Mouse (Mus musculus) liver, embryonic 14.5 days (tissue): ENCODE data around the gene Gm281. TPM values are rescaled to one million over a fixed set of nuclear protein-coding genes. Genes with fewer than 3 reads are reported as not detected.

Source experiments
- ATAC-seq: fragments of 200-750 bp; cut with Nextera tagmentation; 2 replicates; pipeline ENCODE4 v1.8.0; 2017; ENCODE audit warnings: moderate number of reproducible peaks, mild to moderate bottlenecking, moderate library complexity; ENCODE audit not compliant: insufficient read depth
- DNase-seq, 3 experiments: peaks; one replicate each; pipeline ENCODE4 v3.0.0-alpha.2; 2012 to 2013; ENCODE audit warnings: low read depth in 3 of 3, low spot score in 3 of 3
- H3K27ac ChIP-seq: fragments of 300-500 bp; sonication (generic); 2 replicates; pipeline ENCODE4 v1.5.1; 2014; ENCODE audit warnings: moderate library complexity, mild to moderate bottlenecking, control low read depth, inconsistent platforms
- H3K27me3 ChIP-seq: fragments of 300-500 bp; sonication (generic); 2 replicates; pipeline ENCODE4 v1.6.1; 2014; ENCODE audit warnings: mild to moderate bottlenecking, low read length, moderate library complexity; ENCODE audit not compliant: control insufficient read depth, insufficient read depth
- H3K36me3 ChIP-seq: fragments of 300-500 bp; sonication (generic); replicated peaks from 2 replicates; pipeline ENCODE4 v1.6.1; 2014; ENCODE audit warnings: low read depth; ENCODE audit not compliant: control insufficient read depth, insufficient read depth
- H3K4me1 ChIP-seq, 2 experiments: fragments of 200-500 bp in 1 of 2; fragments of 300-500 bp in 1 of 2; sonication (generic) in 1 of 2; replicated peaks; 2 replicates each; pipeline ENCODE4 v1.6.1; 2012 to 2014; ENCODE audit warnings: antibody characterized with exemption in 1 of 2, inconsistent platforms in 1 of 2, low read length in 1 of 2; ENCODE audit not compliant: control insufficient read depth in 2 of 2, insufficient read depth in 2 of 2
- H3K4me2 ChIP-seq: fragments of 300-500 bp; sonication (generic); 2 replicates; pipeline ENCODE4 v1.6.1; 2014; ENCODE audit warnings: low read depth, mild to moderate bottlenecking, control low read depth, moderate library complexity
- H3K4me3 ChIP-seq, 2 experiments: fragments of 200-500 bp in 1 of 2; fragments of 300-500 bp in 1 of 2; sonication (generic) in 1 of 2; 2 replicates each; pipeline ENCODE4 v1.5.1; 2012 to 2014; ENCODE audit warnings: low read depth in 2 of 2, low read length in 2 of 2, mild to moderate bottlenecking in 2 of 2, control low read depth in 1 of 2, inconsistent platforms in 1 of 2, moderate library complexity in 1 of 2; ENCODE audit not compliant: insufficient read depth in 1 of 2
- H3K9ac ChIP-seq: fragments of 300-500 bp; sonication (generic); replicated peaks from 2 replicates; pipeline ENCODE4 v1.6.1; 2014; ENCODE audit warnings: mild to moderate bottlenecking, control low read depth, moderate library complexity
- H3K9me3 ChIP-seq: fragments of 300-500 bp; sonication (generic); 2 replicates; pipeline ENCODE4 v1.6.1; 2016; ENCODE audit warnings: low read length, mixed read lengths; ENCODE audit not compliant: control insufficient read depth
- CTCF ChIP-seq: IDR thresholded peaks from 2 replicates; pipeline ENCODE4 v1.5.1; 2016; ENCODE audit warnings: antibody characterized with exemption, low read depth, control low read depth
- EP300 ChIP-seq: IDR thresholded peaks from 2 replicates; pipeline ENCODE4 v1.6.1; 2016; ENCODE audit warnings: antibody characterized with exemption, low read depth
- WGBS: fragments of 180-500 bp; shearing (Covaris S2); extraction: QIAGEN DNeasy Blood & Tissue Kit; methylation state at CpG from one replicate; pipeline ENCODE4 v1.1.7; 2014; ENCODE audit not compliant: insufficient replicate concordance; 5-methylcytosine and 5-hydroxymethylcytosine counted together
- microRNA-seq: library from miRNA; unstranded; fragments of <30 nt; microRNA quantifications from one replicate; pipeline ENCODE4, GENCODE M21; 2016
- polyA plus RNA-seq, 2 experiments: library from polyadenylated mRNA; depleted of rRNA in 1 of 2; stranded (reverse) in 1 of 2; unstranded in 1 of 2; fragments of >200 nt; fragmentation: Nextera tagmentation in 1 of 2; extraction: Ambion mirVana in 1 of 2; gene quantifications; 2 replicates each; pipeline versions ENCODE4 v1.2.1 to v1.2.3; 2012 to 2014

Gm281 gene
- polyA plus RNA-seq, 2 experiments: not detected

- Histone ChIP-seq H3K9ac (no peak overlapping the region), H3K4me2 (no peak overlapping the region), H3K36me3 (no peaks in the 10 kb centered on the region), H3K27ac (no peak overlapping the region), H3K27me3 (no peaks in the 10 kb centered on the region), H3K4me3 (no peak overlapping the region), H3K9me3 (no peaks in the 10 kb centered on the region), H3K4me1 (no peaks in the 10 kb centered on the region)
- DNase-seq: no peak
- ATAC-seq: no peak
- TF ChIP-seq CTCF: no peak
- TF ChIP-seq EP300: no peak
- WGBS: 51% methylated on average over 4 of the region's 4 CpGs
Observed at GRCm38 (mm10) chr14:13782970-13783369, 131.3 kb downstream of the Gm281 start.

GRCm38 (mm10) chr14:13778383-13778782, 135.9 kb downstream of the Gm281 start:
- TF ChIP-seq EP300: no peak
- ATAC-seq (no peak), DNase-seq (no peak)
- H3K27ac ChIP-seq: no peak overlapping the region
- H3K27me3 ChIP-seq: no peaks in the 10 kb centered on the region
- no peak overlapping the region for H3K9ac ChIP-seq
- H3K4me2 ChIP-seq: no peak overlapping the region
- no peaks in the 10 kb centered on the region for H3K4me1 ChIP-seq
- WGBS: 66% methylated on average over 4 of the region's 6 CpGs
- no peak overlapping the region for H3K4me3 ChIP-seq
- no peaks in the 10 kb centered on the region for H3K36me3 ChIP-seq
- no peaks in the 10 kb centered on the region for H3K9me3 ChIP-seq

GRCm38 (mm10) chr14:13771163-13771562, 143.1 kb downstream of the Gm281 start:
- Histone ChIP-seq H3K4me2 (no peak overlapping the region), H3K36me3 (no peaks in the 10 kb centered on the region), H3K4me1 (no peaks in the 10 kb centered on the region), H3K9me3 (no peaks in the 10 kb centered on the region), H3K4me3 (no peak overlapping the region), H3K27ac (no peak overlapping the region), H3K9ac (no peak overlapping the region), H3K27me3 (no peaks in the 10 kb centered on the region)
- no peak for TF ChIP-seq CTCF
- no peak for TF ChIP-seq EP300
- no peak for ATAC-seq
- no peak for DNase-seq
- 48% methylated on average over 2 of the region's 2 CpGs for WGBS

- Histone ChIP-seq H3K27me3 (no peaks in the 10 kb centered on the region), H3K9me3 (no peaks in the 10 kb centered on the region), H3K4me1 (no peaks in the 10 kb centered on the region), H3K4me2 (no peak overlapping the region), H3K4me3 (no peak overlapping the region), H3K36me3 (no peaks in the 10 kb centered on the region), H3K27ac (no peak overlapping the region), H3K9ac (no peak overlapping the region)
- WGBS: 9% methylated on average over 1 of the region's 1 CpGs
- ATAC-seq (no peak), DNase-seq (no peak)
- no peak for TF ChIP-seq EP300
- TF ChIP-seq CTCF: no peak
Observed at GRCm38 (mm10) chr14:13770686-13771085, 143.6 kb downstream of the Gm281 start.

Small RNA genes within 50 kb of the gene (microRNA-seq; reads per million reads assigned to microRNA genes)
- gene Gm27506: not detected

Other genes starting within 250 kb of the Gm281 start
- not detected in 2 replicates for gene Sntn, start 243.6 kb downstream of the Gm281 start, polyA plus RNA-seq (2012; rRNA removed)
- gene Sntn, start 243.6 kb downstream of the Gm281 start, polyA plus RNA-seq (2014; fragmentation: Nextera tagmentation; extraction: Ambion mirVana): not detected in 2 replicates
- 3.0 and 3.2 TPM in 2 replicates for gene Atxn7, start 47.0 kb upstream of the Gm281 start, polyA plus RNA-seq (2012; rRNA removed)
- 1.1 and 1.5 TPM in 2 replicates for gene Atxn7, start 47.0 kb upstream of the Gm281 start, polyA plus RNA-seq (2014; fragmentation: Nextera tagmentation; extraction: Ambion mirVana)
- gene Thoc7, start 47.4 kb upstream of the Gm281 start, polyA plus RNA-seq (2012; rRNA removed): 23.3 and 45.1 TPM in 2 replicates
- 93.6 and 98.9 TPM in 2 replicates for gene Thoc7, start 47.4 kb upstream of the Gm281 start, polyA plus RNA-seq (2014; fragmentation: Nextera tagmentation; extraction: Ambion mirVana)
- gene Psmd6, start 206.5 kb upstream of the Gm281 start, polyA plus RNA-seq (2012; rRNA removed): 26.3 and 44.4 TPM in 2 replicates
- gene Psmd6, start 206.5 kb upstream of the Gm281 start, polyA plus RNA-seq (2014; fragmentation: Nextera tagmentation; extraction: Ambion mirVana): 126 and 134 TPM in 2 replicates